Mouse (Mus musculus) splenic B cell, adult 2 months (primary cell): Measurements from ENCODE around the gene Uri1.

Source experiments
- DNase-seq: peaks from one replicate; pipeline ENCODE4 v3.0.0-alpha.2; 2011; ENCODE audit warnings: low read depth, low spot score
- H3K27me3 ChIP-seq: 2 replicates; pipeline ENCODE4 v1.6.1; 2012; ENCODE audit warnings: mild to moderate bottlenecking, low read length, moderate library complexity, mixed read lengths; ENCODE audit not compliant: control insufficient read depth, poor library complexity, insufficient read depth, severe bottlenecking
- H3K36me3 ChIP-seq: 2 replicates; pipeline ENCODE4 v1.6.1; 2012; ENCODE audit warnings: mild to moderate bottlenecking, low read length, moderate library complexity, mixed read lengths; ENCODE audit not compliant: control insufficient read depth, poor library complexity, insufficient read depth, severe bottlenecking

Uri1 gene

GRCm38 (mm10) chr7:38029083-38029482 lies 5.7 kb upstream of the Uri1 start:
- DNase-seq, result no peak

GRCm38 (mm10) chr7:38027940-38028600 lies 4.7 kb upstream of the Uri1 start:
- no peak for DNase-seq
- H3K27me3 ChIP-seq, result no peaks in the 10 kb centered on the region
- no peaks in the 10 kb centered on the region for H3K36me3 ChIP-seq

More at GRCm38 (mm10) chr7:38029083-38029482, 5.7 kb upstream of the Uri1 start:
- Histone ChIP-seq H3K27me3 (no peaks in the 10 kb centered on the region), H3K36me3 (no peaks in the 10 kb centered on the region)

GRCm38 (mm10) chr7:38024839-38025238 lies 1.5 kb upstream of the Uri1 start:
- no peaks in the 10 kb centered on the region for H3K36me3 ChIP-seq
- no peak for DNase-seq
- H3K27me3 ChIP-seq, result no peaks in the 10 kb centered on the region

GRCm38 (mm10) chr7:38019770-38020169 lies 3.6 kb downstream of the Uri1 start:
- no peak for DNase-seq
- Histone ChIP-seq H3K36me3 (no peaks in the 10 kb centered on the region), H3K27me3 (no peaks in the 10 kb centered on the region)

- DNase-seq, result peak; percentile 93
- Histone ChIP-seq H3K36me3 (no peaks in the 10 kb centered on the region; the same call in 1 of the 2 replicates), H3K27me3 (no peaks in the 10 kb centered on the region)
These were observed 4.0 kb downstream of the Uri1 start for GRCm38 (mm10) chr7:38019369-38019749.

- Histone ChIP-seq H3K27me3 (no peaks in the 10 kb centered on the region), H3K36me3 (no peaks in the 10 kb centered on the region; the same call in 1 of the 2 replicates)
- peak; percentile 79 for DNase-seq
These were observed 4.7 kb downstream of the Uri1 start for GRCm38 (mm10) chr7:38018416-38019368.

GRCm38 (mm10) chr7:38015356-38015755 lies 8.0 kb downstream of the Uri1 start:
- Histone ChIP-seq H3K36me3 (no peaks in the 10 kb centered on the region; the same call in 1 of the 2 replicates), H3K27me3 (no peaks in the 10 kb centered on the region)

GRCm38 (mm10) chr7:38013946-38014345 lies 9.4 kb downstream of the Uri1 start:
- Histone ChIP-seq H3K36me3 (no peaks in the 10 kb centered on the region; the same call in 1 of the 2 replicates), H3K27me3 (no peaks in the 10 kb centered on the region)
- no peak for DNase-seq

More at GRCm38 (mm10) chr7:38015356-38015755, 8.0 kb downstream of the Uri1 start:
- DNase-seq, result no peak

- no peak for DNase-seq
- H3K27me3 ChIP-seq, result no peaks in the 10 kb centered on the region
- no peaks in the 10 kb centered on the region; the same call in 1 of the 2 replicates for H3K36me3 ChIP-seq
These were observed 10.5 kb downstream of the Uri1 start for GRCm38 (mm10) chr7:38012811-38013210.

- H3K36me3 ChIP-seq, result no peaks in the 10 kb centered on the region
- H3K27me3 ChIP-seq, result no peaks in the 10 kb centered on the region
- no peak for DNase-seq
These were observed 15.0 kb downstream of the Uri1 start for GRCm38 (mm10) chr7:38008359-38008758.

GRCm38 (mm10) chr7:38002451-38002850 lies 20.9 kb downstream of the Uri1 start:
- H3K36me3 ChIP-seq, result no peaks in the 10 kb centered on the region

GRCm38 (mm10) chr7:37999691-38000090 lies 23.7 kb downstream of the Uri1 start:
- no peaks in the 10 kb centered on the region for H3K27me3 ChIP-seq
- H3K36me3 ChIP-seq, result no peaks in the 10 kb centered on the region
- peak; percentile 56 for DNase-seq

More at GRCm38 (mm10) chr7:38002451-38002850, 20.9 kb downstream of the Uri1 start:
- DNase-seq, result no peak
- H3K27me3 ChIP-seq, result no peaks in the 10 kb centered on the region

- H3K27me3 ChIP-seq, result no peaks in the 10 kb centered on the region
- DNase-seq, result no peak
- H3K36me3 ChIP-seq, result no peaks in the 10 kb centered on the region
These were observed 30.5 kb downstream of the Uri1 start for GRCm38 (mm10) chr7:37992861-37993260.

- no peak for DNase-seq
- no peaks in the 10 kb centered on the region for H3K27me3 ChIP-seq
- 0 out of 2 replicates have a peak, but pooled peaks cover 4% of the 10 kb centered on the region for H3K36me3 ChIP-seq
These were observed 38.5 kb downstream of the Uri1 start for GRCm38 (mm10) chr7:37984866-37985265.

GRCm38 (mm10) chr7:37983471-37983870 lies 39.9 kb downstream of the Uri1 start:
- no peak for DNase-seq
- 0 out of 2 replicates have a peak, but pooled peaks cover 4% of the 10 kb centered on the region for H3K36me3 ChIP-seq

More at GRCm38 (mm10) chr7:37983471-37983870, 39.9 kb downstream of the Uri1 start:
- H3K27me3 ChIP-seq, result no peaks in the 10 kb centered on the region
